Mouse (Mus musculus): ENCODE results near the gene Alg2. TPM values are rescaled to one million over a fixed set of nuclear protein-coding genes. Genes with fewer than 3 reads are reported as not detected.
A peak's percentile ranks its signal among the peaks of the same experiment; 100 is the strongest.

The Alg2 gene
- polyA plus RNA-seq (2015; fragmentation: Nextera tagmentation; extraction: Ambion mirVana): 14.3 and 14.8 TPM in 2 replicates

GRCm38 (mm10) chr4:47473968-47474729 lies at the start of gene Alg2, which contains the start of gene Sec61b:
TSS of gene Alg2 (minus strand) at chr4:47474333.
TSS of gene Sec61b (plus strand) at chr4:47474658.
- peaks cover 56% of the 10 kb centered on the region for H3K36me3 ChIP-seq (replicated peaks)
- H3K4me3 ChIP-seq (replicated peaks): peak within 1 kb of the TSS; percentile 87
- H3K4me1 ChIP-seq (replicated peaks): peaks cover 26% of the 10 kb centered on the region
- peak within 1 kb of the TSS; percentile 90 for H3K27ac ChIP-seq (replicated peaks)
- no peaks in the 10 kb centered on the region for H3K9me3 ChIP-seq (replicated peaks)
- under 1% methylated on average over 58 of the region's 58 CpGs for WGBS (ENCODE audit: insufficient replicate concordance)
- peak within 1 kb of the TSS; percentile 87 for H3K4me2 ChIP-seq
- H3K9ac ChIP-seq: peak within 1 kb of the TSS; percentile 84
- ATAC-seq (ENCODE audit: insufficient read depth): peak; percentile 97
- no peaks in the 10 kb centered on the region for H3K27me3 ChIP-seq

- Histone ChIP-seq H3K4me2 (no peak overlapping the region), H3K9me3 (replicated peaks) (no peaks in the 10 kb centered on the region), H3K27me3 (no peaks in the 10 kb centered on the region), H3K27ac (replicated peaks) (no peak overlapping the region), H3K36me3 (replicated peaks) (no peaks in the 10 kb centered on the region), H3K4me1 (replicated peaks) (no peaks in the 10 kb centered on the region), H3K9ac (no peak overlapping the region), H3K4me3 (replicated peaks) (no peak overlapping the region)
- no peak for ATAC-seq (ENCODE audit: insufficient read depth)
- 57% methylated on average over 6 of the region's 6 CpGs for WGBS (ENCODE audit: insufficient replicate concordance)
Observed at GRCm38 (mm10) chr4:47521884-47522605, 47.9 kb upstream of the Alg2 start.

GRCm38 (mm10) chr4:47520076-47520475 lies 45.9 kb upstream of the Alg2 start:
- H3K36me3 ChIP-seq (replicated peaks): no peaks in the 10 kb centered on the region
- H3K9ac ChIP-seq: no peak overlapping the region
- H3K27me3 ChIP-seq: no peaks in the 10 kb centered on the region
- WGBS (ENCODE audit: insufficient replicate concordance): 40% methylated on average over 4 of the region's 4 CpGs
- H3K4me1 ChIP-seq (replicated peaks): no peaks in the 10 kb centered on the region
- H3K9me3 ChIP-seq (replicated peaks): no peaks in the 10 kb centered on the region
- no peak overlapping the region for H3K4me3 ChIP-seq (replicated peaks)
- H3K4me2 ChIP-seq: no peak overlapping the region
- H3K27ac ChIP-seq (replicated peaks): no peak overlapping the region
- no peak for ATAC-seq (ENCODE audit: insufficient read depth)

- Histone ChIP-seq H3K4me2 (no peak overlapping the region), H3K27ac (replicated peaks) (no peak overlapping the region), H3K9ac (no peak overlapping the region), H3K4me1 (replicated peaks) (no peaks in the 10 kb centered on the region), H3K27me3 (no peaks in the 10 kb centered on the region), H3K9me3 (replicated peaks) (no peaks in the 10 kb centered on the region), H3K36me3 (replicated peaks) (no peaks in the 10 kb centered on the region), H3K4me3 (replicated peaks) (no peak overlapping the region)
- ATAC-seq (ENCODE audit: insufficient read depth): no peak
- WGBS (ENCODE audit: insufficient replicate concordance): 61% methylated on average over 12 of the region's 12 CpGs
Observed at GRCm38 (mm10) chr4:47518551-47519181, 44.5 kb upstream of the Alg2 start.

- Histone ChIP-seq H3K27ac (replicated peaks) (no peak overlapping the region), H3K4me1 (replicated peaks) (no peaks in the 10 kb centered on the region), H3K4me2 (no peak overlapping the region), H3K9me3 (replicated peaks) (no peaks in the 10 kb centered on the region), H3K27me3 (no peaks in the 10 kb centered on the region), H3K4me3 (replicated peaks) (no peak overlapping the region), H3K9ac (no peak overlapping the region), H3K36me3 (replicated peaks) (no peaks in the 10 kb centered on the region)
- no peak for ATAC-seq (ENCODE audit: insufficient read depth)
- 58% methylated on average over 10 of the region's 10 CpGs for WGBS (ENCODE audit: insufficient replicate concordance)
Observed at GRCm38 (mm10) chr4:47504841-47505517, 30.8 kb upstream of the Alg2 start.

- Histone ChIP-seq H3K4me2 (no peak overlapping the region), H3K9me3 (replicated peaks) (no peaks in the 10 kb centered on the region), H3K4me1 (replicated peaks) (no peaks in the 10 kb centered on the region), H3K9ac (no peak overlapping the region), H3K27me3 (no peaks in the 10 kb centered on the region), H3K4me3 (replicated peaks) (no peak overlapping the region), H3K27ac (replicated peaks) (no peak overlapping the region), H3K36me3 (replicated peaks) (no peaks in the 10 kb centered on the region)
- 74% methylated on average over 6 of the region's 6 CpGs for WGBS (ENCODE audit: insufficient replicate concordance)
- ATAC-seq (ENCODE audit: insufficient read depth): no peak
Observed at GRCm38 (mm10) chr4:47503045-47503444, 28.9 kb upstream of the Alg2 start.

GRCm38 (mm10) chr4:47502546-47502971 lies 28.4 kb upstream of the Alg2 start:
- H3K9me3 ChIP-seq (replicated peaks): no peaks in the 10 kb centered on the region
- H3K27ac ChIP-seq (replicated peaks): no peak overlapping the region
- no peaks in the 10 kb centered on the region for H3K4me1 ChIP-seq (replicated peaks)
- 13% methylated on average over 4 of the region's 4 CpGs for WGBS (ENCODE audit: insufficient replicate concordance)
- ATAC-seq (ENCODE audit: insufficient read depth): no peak
- H3K27me3 ChIP-seq: no peaks in the 10 kb centered on the region
- H3K9ac ChIP-seq: no peak overlapping the region
- H3K4me3 ChIP-seq (replicated peaks): no peak overlapping the region
- H3K36me3 ChIP-seq (replicated peaks): no peaks in the 10 kb centered on the region
- no peak overlapping the region for H3K4me2 ChIP-seq

- no peak overlapping the region for H3K9ac ChIP-seq
- no peak overlapping the region for H3K27ac ChIP-seq (replicated peaks)
- H3K9me3 ChIP-seq (replicated peaks): no peaks in the 10 kb centered on the region
- no peak for ATAC-seq (ENCODE audit: insufficient read depth)
- H3K4me3 ChIP-seq (replicated peaks): no peak overlapping the region
- no peaks in the 10 kb centered on the region for H3K36me3 ChIP-seq (replicated peaks)
- H3K27me3 ChIP-seq: no peaks in the 10 kb centered on the region
- no peaks in the 10 kb centered on the region for H3K4me1 ChIP-seq (replicated peaks)
- WGBS (ENCODE audit: insufficient replicate concordance): 63% methylated on average over 10 of the region's 10 CpGs
- no peak overlapping the region for H3K4me2 ChIP-seq
Observed at GRCm38 (mm10) chr4:47499121-47499545, 25.0 kb upstream of the Alg2 start.

- Histone ChIP-seq H3K9ac (no peak overlapping the region), H3K36me3 (replicated peaks) (no peaks in the 10 kb centered on the region), H3K4me1 (replicated peaks) (no peaks in the 10 kb centered on the region), H3K9me3 (replicated peaks) (no peaks in the 10 kb centered on the region), H3K4me2 (no peak overlapping the region), H3K4me3 (replicated peaks) (no peak overlapping the region), H3K27ac (replicated peaks) (no peak overlapping the region), H3K27me3 (no peaks in the 10 kb centered on the region)
- 44% methylated on average over 7 of the region's 7 CpGs for WGBS (ENCODE audit: insufficient replicate concordance)
- ATAC-seq (ENCODE audit: insufficient read depth): no peak
Observed at GRCm38 (mm10) chr4:47497811-47498385, 23.8 kb upstream of the Alg2 start.

- no peak for ATAC-seq (ENCODE audit: insufficient read depth)
- Histone ChIP-seq H3K9ac (no peak overlapping the region), H3K27me3 (no peaks in the 10 kb centered on the region), H3K36me3 (replicated peaks) (no peaks in the 10 kb centered on the region), H3K9me3 (replicated peaks) (no peaks in the 10 kb centered on the region), H3K4me1 (replicated peaks) (no peaks in the 10 kb centered on the region), H3K4me3 (replicated peaks) (no peak overlapping the region), H3K27ac (replicated peaks) (no peak overlapping the region), H3K4me2 (no peak overlapping the region)
- 27% methylated on average over 2 of the region's 2 CpGs for WGBS (ENCODE audit: insufficient replicate concordance)
Observed at GRCm38 (mm10) chr4:47494686-47495085, 20.6 kb upstream of the Alg2 start.

Measured in liver, embryonic 15.5 days (tissue).